Comparison of ENCODE assay signal across 18 mouse cellular contexts in the genomic region with DNA sequence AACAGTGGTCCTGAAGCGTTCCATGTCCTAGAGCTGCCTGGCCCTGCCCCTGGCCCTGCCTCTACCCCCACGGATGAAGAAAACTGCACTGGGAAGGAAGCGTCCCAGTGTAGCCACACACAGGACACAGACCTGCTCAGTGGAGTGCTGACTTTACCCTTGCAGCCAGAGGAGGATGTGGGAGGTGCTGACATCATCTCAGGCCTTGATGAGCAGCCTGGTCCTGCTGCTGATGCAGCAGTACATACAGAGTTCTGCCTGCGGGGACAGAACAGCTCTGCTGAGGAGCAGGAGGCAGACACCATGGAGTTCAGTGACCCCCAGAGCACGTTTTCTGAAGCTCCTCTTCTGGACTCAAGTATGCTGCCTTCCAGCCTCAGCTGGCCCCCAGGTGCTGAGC. TPM values are rescaled to one million over a fixed set of nuclear protein-coding genes. Genes with fewer than 3 reads are reported as not detected.
A peak's percentile ranks its signal among the peaks of the same experiment; 100 is the strongest.
DNase-seq lines count a peak whose midpoint lies in the region; ATAC-seq and TF ChIP-seq lines count a peak whose summit lies in the region.
"Had no signal": no experiment of that assay in that cellular context is flagged by ENCODE, and none has a peak within 500 bp of the region (broad histone marks: within the 10 kb centered on the region; RNA-seq: fewer than 3 reads in every experiment).

No protein-coding gene starts in this region.

- no peak overlapping the region for H3K4me2 ChIP-seq in hindbrain, postnatal 0 days (ENCODE audit: low read depth, low read length)
- no peak overlapping the region for H3K4me2 ChIP-seq in hindbrain, embryonic 13.5 days
- H3K4me2 ChIP-seq: forebrain, embryonic 15.5 days; limb, embryonic 15.5 days had no signal

- no peak for TF ChIP-seq CTCF in hindbrain, postnatal 0 days (IDR thresholded peaks at IDR 0.05; ENCODE audit: low read depth)
- no peak for TF ChIP-seq CTCF in cortical plate, adult 2 months (IDR thresholded peaks at IDR 0.05; ENCODE audit: extremely low read depth, insufficient read depth, low read length)

- no peaks in the 10 kb centered on the region for H3K27me3 ChIP-seq in hindbrain, postnatal 0 days (ENCODE audit: insufficient read depth, low read length)
- no peaks in the 10 kb centered on the region for H3K27me3 ChIP-seq in hindbrain, embryonic 13.5 days
- H3K27me3 ChIP-seq: forebrain, embryonic 15.5 days; limb, embryonic 15.5 days had no signal

- H3K9me3 ChIP-seq in hindbrain, postnatal 0 days (ENCODE audit: low read length): no peaks in the 10 kb centered on the region
- no peaks in the 10 kb centered on the region for H3K9me3 ChIP-seq in hindbrain, embryonic 13.5 days
- H3K9me3 ChIP-seq: forebrain, embryonic 15.5 days; limb, embryonic 15.5 days; midbrain, embryonic 10.5 days had no signal

- H3K9ac ChIP-seq in hindbrain, postnatal 0 days (replicated peaks; ENCODE audit: low read length): no peak overlapping the region
- H3K9ac ChIP-seq in hindbrain, embryonic 13.5 days: no peak overlapping the region
- H3K9ac ChIP-seq: forebrain, embryonic 15.5 days; limb, embryonic 15.5 days had no signal

- no peak for TF ChIP-seq POLR2A in cortical plate, adult 2 months (IDR thresholded peaks at IDR 0.05; ENCODE audit: extremely low read depth, insufficient read depth, low read length)

- no peaks in the 10 kb centered on the region for H3K4me1 ChIP-seq in hindbrain, postnatal 0 days (ENCODE audit: insufficient read depth, low read length)
- no peaks in the 10 kb centered on the region for H3K4me1 ChIP-seq in hindbrain, embryonic 13.5 days (replicated peaks)
- peaks cover 5% of the 10 kb centered on the region for H3K4me1 ChIP-seq in cortical plate, adult 2 months (ENCODE audit: control insufficient read depth, insufficient read depth, low read length)
- H3K4me1 ChIP-seq: forebrain, embryonic 15.5 days; limb, embryonic 15.5 days; midbrain, embryonic 10.5 days had no signal

- WGBS in hindbrain, postnatal 0 days: 82% methylated on average over 5 of the region's 5 CpGs
- WGBS in hindbrain, embryonic 13.5 days: 86% methylated on average over 5 of the region's 5 CpGs

- intact Hi-C loops in left cerebral cortex, postnatal 25 days (cut with DNase I): no loop called here
- intact Hi-C loops in left cerebral cortex, postnatal 10 days (cut with DNase I): no loop called here

- peaks cover 25% of the 10 kb centered on the region; the same call in 1 of the 2 replicates for H3K36me3 ChIP-seq in hindbrain, postnatal 0 days (ENCODE audit: insufficient read depth, low read length)
- H3K36me3 ChIP-seq in hindbrain, embryonic 13.5 days: peaks cover 52% of the 10 kb centered on the region

- no peak for DNase-seq in hindbrain, postnatal 0 days (ENCODE audit: low spot score)
- DNase-seq in left cerebral cortex, postnatal 25 days (ENCODE audit: low spot score in 2 of 2): peak; percentile 28 to 71
- DNase-seq in left cerebral cortex, postnatal 10 days (ENCODE audit: extremely low spot score in 1 of 2, low spot score in 2 of 2): no peak
- DNase-seq in CD4-positive helper T cell, adult 2 months (ENCODE audit: low read depth, low spot score): peak; percentile 19
- no peak for DNase-seq in c-Kit-positive CD71-positive TER-119-positive erythroid progenitor cells, embryonic 14.5 days (ENCODE audit: low spot score)
- DNase-seq: adrenal gland, postnatal 10 days; cerebellum, postnatal 14 days; gastrocnemius, postnatal 14 days; heart, postnatal 14 days; kidney, adult 9 months; retina, postnatal 1 day had no signal

- ATAC-seq in hindbrain, postnatal 0 days: peak; percentile 25; the same call in 1 of the 2 replicates
- no peak for ATAC-seq in hindbrain, embryonic 13.5 days (ENCODE audit: low FRiP score)
- no peak for ATAC-seq in monocyte, adult 5-6 weeks (replicated peaks; ENCODE audit: insufficient number of reproducible peaks, low FRiP score, low TSS enrichment, poor library complexity, severe bottlenecking)
- ATAC-seq: forebrain, embryonic 15.5 days; hindbrain, embryonic 16.5 days had no signal

- no peak overlapping the region for H3K4me3 ChIP-seq in hindbrain, postnatal 0 days (ENCODE audit: low read length)
- H3K4me3 ChIP-seq in hindbrain, embryonic 13.5 days: no peak overlapping the region
- no peak overlapping the region for H3K4me3 ChIP-seq in cortical plate, adult 2 months (ENCODE audit: insufficient read depth, low read length)
- H3K4me3 ChIP-seq: forebrain, embryonic 15.5 days; limb, embryonic 15.5 days; midbrain, embryonic 10.5 days had no signal

- H3K27ac ChIP-seq in hindbrain, postnatal 0 days: no peak overlapping the region
- H3K27ac ChIP-seq in hindbrain, embryonic 13.5 days: no peak overlapping the region
- 0 out of 2 replicates have a peak overlapping the region, but pooled peaks have one; percentile 5 for H3K27ac ChIP-seq in cortical plate, adult 2 months (ENCODE audit: insufficient read depth, low read length)
- H3K27ac ChIP-seq: forebrain, embryonic 15.5 days; limb, embryonic 15.5 days; midbrain, embryonic 10.5 days had no signal

RNA-seq across cellular contexts. Expression of gene Tecpr2, which starts 43.8 kb away (rescaled TPM):
- 23.0 and 24.1 TPM in 2 replicates for total RNA-seq in hindbrain, postnatal 0 days (2014; rRNA removed)
- 4.0 and 4.3 TPM in 2 replicates for polyA plus RNA-seq in hindbrain, postnatal 0 days (2015; fragmentation: Nextera tagmentation; extraction: Ambion mirVana)
- polyA plus RNA-seq in hindbrain, embryonic 13.5 days (2015; fragmentation: Nextera tagmentation; extraction: Ambion mirVana): 6.4 and 7.3 TPM in 2 replicates
- total RNA-seq in left cerebral cortex, postnatal 25 days (2021): 10 to 100 TPM; 45.8 to 47.8 TPM
- 10 to 100 TPM; 35.1 to 36.2 TPM for total RNA-seq in left cerebral cortex, postnatal 10 days (2021)
- polyA plus RNA-seq in cortical plate, adult 2 months (2012; rRNA removed): 35.3 and 36.9 TPM in 2 replicates
- total RNA-seq in monocyte, adult 5-6 weeks (2017): 3.7 to 4.9 TPM (median 3.8 TPM) in 3 replicates

RNA-seq across cellular contexts. Expression of gene Cinp, which starts 43.9 kb away (rescaled TPM):
- 96.6 and 125 TPM in 2 replicates for total RNA-seq in hindbrain, postnatal 0 days (2014; rRNA removed)
- 85.1 and 86.3 TPM in 2 replicates for polyA plus RNA-seq in hindbrain, postnatal 0 days (2015; fragmentation: Nextera tagmentation; extraction: Ambion mirVana)
- polyA plus RNA-seq in hindbrain, embryonic 13.5 days (2015; fragmentation: Nextera tagmentation; extraction: Ambion mirVana): 67.3 and 67.4 TPM in 2 replicates
- 100 to 1,000 TPM; 115 to 118 TPM for total RNA-seq in left cerebral cortex, postnatal 25 days (2021)
- 100 to 1,000 TPM in 1 of 2 experiments, 10 to 100 TPM in 1; 89.1 to 106 TPM for total RNA-seq in left cerebral cortex, postnatal 10 days (2021)
- 116 and 121 TPM in 2 replicates for polyA plus RNA-seq in cortical plate, adult 2 months (2012; rRNA removed)
- total RNA-seq in monocyte, adult 5-6 weeks (2017): 22.7 to 35.9 TPM (median 27.8 TPM) in 3 replicates

RNA-seq across cellular contexts. Expression of gene Ankrd9, which starts 46.0 kb away (rescaled TPM):
- total RNA-seq in hindbrain, postnatal 0 days (2014; rRNA removed): 14.3 and 21.1 TPM in 2 replicates
- polyA plus RNA-seq in hindbrain, postnatal 0 days (2015; fragmentation: Nextera tagmentation; extraction: Ambion mirVana): 12.8 and 14.8 TPM in 2 replicates
- 6.8 and 7.5 TPM in 2 replicates for polyA plus RNA-seq in hindbrain, embryonic 13.5 days (2015; fragmentation: Nextera tagmentation; extraction: Ambion mirVana)
- 10 to 100 TPM; 16.2 to 17.9 TPM for total RNA-seq in left cerebral cortex, postnatal 25 days (2021)
- 1 to 10 TPM; 9.7 to 9.9 TPM for total RNA-seq in left cerebral cortex, postnatal 10 days (2021)
- 34.7 and 34.8 TPM in 2 replicates for polyA plus RNA-seq in cortical plate, adult 2 months (2012; rRNA removed)
- 3.8 to 5.8 TPM (median 5.5 TPM) in 3 replicates for total RNA-seq in monocyte, adult 5-6 weeks (2017)

Comparison
In these comparisons a context has a peak if more than half of its experiments do, and no peak if none do; other contexts are left out.
1. DNase-seq: peak in left cerebral cortex, postnatal 25 days (2 of 2) and CD4-positive helper T cell, adult 2 months (single experiment); none in hindbrain, postnatal 0 days (single experiment), left cerebral cortex, postnatal 10 days (0 of 2) and c-Kit-positive CD71-positive TER-119-positive erythroid progenitor cells, embryonic 14.5 days (single experiment).